20 mouse cellular contexts compared by ENCODE assay signal in the genomic region with DNA sequence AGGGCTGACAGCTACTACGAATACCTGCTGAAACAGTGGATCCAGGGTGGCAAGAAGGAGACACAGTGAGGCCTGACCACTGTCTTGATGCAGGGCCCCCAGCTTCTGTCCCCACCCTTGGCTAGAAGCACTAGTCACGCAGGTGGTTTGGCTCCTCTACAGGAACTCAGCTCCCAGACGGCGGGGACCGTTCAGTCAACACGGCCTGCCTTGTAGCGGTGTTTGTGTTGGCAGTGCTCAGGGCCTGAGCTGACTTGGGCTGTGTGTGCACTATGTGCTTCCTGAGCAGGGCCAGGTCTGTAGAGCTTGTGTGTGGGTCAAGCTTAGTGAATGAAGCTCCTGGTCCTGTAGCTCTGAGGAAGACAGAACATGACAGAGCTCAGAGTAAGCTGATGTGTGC. TPM values are rescaled to one million over a fixed set of nuclear protein-coding genes. Genes with fewer than 3 reads are reported as not detected.
"Had no signal": no experiment of that assay in that cellular context is flagged by ENCODE, and none has a peak within 500 bp of the region (broad histone marks: within the 10 kb centered on the region; RNA-seq: fewer than 3 reads in every experiment).

No protein-coding gene starts in this region.

- H3K9me3 ChIP-seq: liver, embryonic 12.5 days; lung, embryonic 15.5 days; midbrain, embryonic 10.5 days; midbrain, embryonic 12.5 days; neural tube, embryonic 13.5 days; neural tube, embryonic 15.5 days had no signal

- DNase-seq: lung, adult 2 months; lung, postnatal 10 days; midbrain, embryonic 14.5 days; retina, postnatal 1 day; right cerebral cortex, adult 18-20 months; right cerebral cortex, postnatal 25 days; right cerebral cortex, postnatal 4 days; spleen, adult 18-20 months; thymus, adult 18-20 months; thymus, postnatal 14 days; thymus, postnatal 36 days had no signal

- H3K27me3 ChIP-seq: liver, embryonic 12.5 days; lung, embryonic 15.5 days; midbrain, embryonic 12.5 days; neural tube, embryonic 13.5 days; neural tube, embryonic 15.5 days had no signal

- H3K4me1 ChIP-seq: liver, embryonic 12.5 days; lung, embryonic 15.5 days; midbrain, embryonic 10.5 days; midbrain, embryonic 12.5 days; neural tube, embryonic 13.5 days; neural tube, embryonic 15.5 days had no signal

- ATAC-seq: liver, embryonic 12.5 days; midbrain, embryonic 16.5 days had no signal

- H3K4me3 ChIP-seq: liver, embryonic 12.5 days; lung, embryonic 15.5 days; midbrain, embryonic 10.5 days; midbrain, embryonic 12.5 days; myocyte; neural tube, embryonic 13.5 days; neural tube, embryonic 15.5 days had no signal

RNA-seq across cellular contexts. Expression of a gene that starts 29.2 kb away (rescaled TPM):
- total RNA-seq: megakaryocyte-erythroid progenitor cell, adult 5-6 weeks had no signal
